Mouse (Mus musculus): ENCODE data around the gene Sfxn3.
A peak's percentile ranks its signal among the peaks of the same experiment; 100 is the strongest.
"Not testable (repeated sequence)": the region's sequence is repeated elsewhere in the genome, so short reads cannot be mapped to it uniquely, and the experiment has no call there.

Sfxn3 gene

DNA sequence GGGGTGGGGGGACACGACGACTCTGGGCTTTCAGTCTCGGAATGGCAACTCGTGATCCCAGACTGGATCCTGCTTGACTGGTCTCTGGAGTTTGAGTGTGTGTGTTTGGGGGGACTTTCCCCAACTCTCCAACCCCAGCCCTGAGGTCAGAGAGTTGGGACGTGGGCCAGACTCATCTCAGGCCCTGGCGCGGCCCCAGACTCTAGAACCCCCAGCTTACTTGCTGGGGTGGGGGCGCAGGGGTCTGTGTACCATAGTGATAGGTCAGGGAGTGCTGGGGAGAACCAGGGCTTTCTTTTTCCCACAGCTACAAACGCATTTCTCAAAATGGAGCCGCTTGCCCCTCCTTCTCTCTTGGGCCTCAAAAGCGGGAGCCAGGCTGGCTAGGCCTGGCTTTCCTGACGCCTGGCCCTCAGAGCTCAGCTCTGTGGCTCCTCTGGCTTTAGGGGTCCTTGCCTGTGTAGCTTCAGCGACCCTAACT is 28.9 kb upstream of the Sfxn3 start:
- DNase-seq (ENCODE audit: low read depth, low spot score), result no peak

DNA sequence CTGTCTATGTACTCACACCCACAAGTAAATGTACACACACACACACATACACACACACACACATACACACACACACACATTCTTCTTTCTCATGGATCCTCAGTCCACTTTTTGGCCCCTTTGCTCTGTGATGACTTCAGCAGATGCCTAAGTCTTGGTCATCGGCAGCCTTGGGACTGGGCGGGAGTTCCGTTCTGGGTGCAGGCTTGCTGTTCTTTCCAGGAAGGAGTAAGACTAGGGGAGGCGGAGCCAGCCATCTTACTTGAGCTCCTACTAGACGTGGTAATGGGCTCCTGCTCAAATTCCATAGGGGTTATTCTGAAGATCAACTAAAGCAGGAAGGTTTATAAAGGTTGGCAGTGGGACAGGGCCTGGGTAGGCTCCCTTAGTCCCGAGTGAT is 27.0 kb upstream of the Sfxn3 start:
- no peak for DNase-seq (ENCODE audit: low read depth, low spot score)

DNA sequence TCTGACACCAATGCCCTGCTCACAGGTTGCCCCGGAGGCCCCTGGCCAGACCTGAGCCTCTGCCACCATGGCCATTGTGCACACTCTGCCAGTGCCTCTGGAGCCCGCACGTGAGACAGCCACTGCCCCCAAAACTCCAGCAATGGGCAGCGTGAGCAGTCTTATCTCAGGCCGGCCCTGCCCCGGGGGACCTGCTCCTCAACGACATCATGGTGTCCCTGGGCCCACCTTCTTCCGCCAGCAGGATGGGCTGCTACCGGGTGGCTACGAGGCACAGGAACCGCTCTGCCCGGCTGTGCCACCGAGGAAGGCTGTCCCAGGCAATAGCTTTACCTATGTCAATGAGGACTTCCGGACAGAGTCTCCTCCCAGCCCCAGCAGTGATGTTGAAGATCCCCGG is 25.9 kb upstream of the Sfxn3 start:
- no peak for DNase-seq (ENCODE audit: low read depth, low spot score)

DNA sequence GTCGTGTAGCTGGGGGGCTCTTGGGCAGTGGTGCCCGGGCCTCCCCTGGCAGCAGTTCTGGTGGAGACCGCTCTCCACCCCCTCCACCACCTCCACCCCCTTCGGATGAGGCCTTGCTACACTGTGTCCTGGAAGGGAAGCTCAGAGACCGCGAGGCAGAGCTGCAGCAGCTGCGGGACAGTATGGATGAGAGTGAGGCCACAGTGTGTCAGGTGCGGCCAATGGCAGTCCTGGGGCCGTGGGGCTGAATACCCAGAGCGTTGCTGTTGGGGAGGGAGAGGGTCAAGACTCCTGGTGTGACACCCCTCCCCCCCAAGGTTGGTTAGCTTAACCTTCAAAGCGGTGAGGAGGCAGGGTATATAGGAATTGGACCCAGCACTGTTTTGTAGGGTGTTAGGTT is 23.3 kb upstream of the Sfxn3 start:
- DNase-seq (ENCODE audit: low read depth, low spot score), result no peak

DNA sequence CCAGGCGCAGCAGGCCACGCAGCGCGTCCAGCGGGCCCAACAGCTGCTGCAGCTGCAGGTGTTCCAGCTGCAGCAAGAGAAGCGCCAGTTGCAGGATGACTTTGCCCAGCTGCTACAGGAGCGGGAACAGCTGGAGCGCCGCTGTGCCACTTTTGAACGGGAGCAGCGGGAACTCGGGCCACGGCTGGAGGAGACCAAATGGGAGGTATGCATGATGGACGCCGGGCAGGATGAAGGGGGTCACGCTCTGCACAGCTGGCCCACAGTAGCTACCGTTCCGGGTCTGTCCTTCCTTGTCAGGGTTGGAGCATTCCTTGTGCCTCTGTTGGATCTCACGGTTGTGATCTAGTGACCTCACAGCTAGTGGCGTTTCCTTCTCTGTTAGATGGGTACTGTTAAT is 22.5 kb upstream of the Sfxn3 start:
- no peak for DNase-seq (ENCODE audit: low read depth, low spot score)

DNA sequence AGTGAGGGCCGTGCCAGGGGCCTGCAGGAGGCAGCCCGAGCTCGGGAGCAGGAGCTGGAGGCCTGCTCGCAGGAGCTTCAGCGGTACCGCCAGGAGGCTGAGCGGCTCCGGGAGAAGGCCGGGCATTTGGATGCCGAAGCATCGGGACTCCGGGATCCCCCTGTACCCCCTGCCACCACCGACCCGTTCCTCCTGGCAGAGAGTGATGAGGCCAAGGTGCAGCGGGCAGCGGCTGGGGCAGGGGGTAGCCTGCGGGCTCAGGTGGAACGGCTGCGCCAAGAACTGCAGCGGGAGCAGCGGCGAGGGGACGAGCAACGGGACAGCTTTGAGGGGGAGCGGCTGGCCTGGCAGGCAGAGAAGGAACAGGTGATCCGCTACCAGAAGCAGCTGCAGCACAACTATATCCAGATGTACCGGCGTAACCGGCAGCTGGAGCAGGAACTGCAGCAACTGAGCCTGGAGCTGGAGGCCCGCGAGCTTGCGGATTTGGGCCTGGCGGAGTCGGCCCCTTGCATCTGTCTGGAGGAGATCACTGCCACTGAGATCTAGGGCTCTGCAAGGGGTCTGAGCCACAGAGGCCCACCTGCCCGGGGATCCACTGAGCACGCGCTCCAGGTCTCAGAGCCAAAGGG is 21.2 kb upstream of the Sfxn3 start:
- DNase-seq (ENCODE audit: low read depth, low spot score), result no peak

DNA sequence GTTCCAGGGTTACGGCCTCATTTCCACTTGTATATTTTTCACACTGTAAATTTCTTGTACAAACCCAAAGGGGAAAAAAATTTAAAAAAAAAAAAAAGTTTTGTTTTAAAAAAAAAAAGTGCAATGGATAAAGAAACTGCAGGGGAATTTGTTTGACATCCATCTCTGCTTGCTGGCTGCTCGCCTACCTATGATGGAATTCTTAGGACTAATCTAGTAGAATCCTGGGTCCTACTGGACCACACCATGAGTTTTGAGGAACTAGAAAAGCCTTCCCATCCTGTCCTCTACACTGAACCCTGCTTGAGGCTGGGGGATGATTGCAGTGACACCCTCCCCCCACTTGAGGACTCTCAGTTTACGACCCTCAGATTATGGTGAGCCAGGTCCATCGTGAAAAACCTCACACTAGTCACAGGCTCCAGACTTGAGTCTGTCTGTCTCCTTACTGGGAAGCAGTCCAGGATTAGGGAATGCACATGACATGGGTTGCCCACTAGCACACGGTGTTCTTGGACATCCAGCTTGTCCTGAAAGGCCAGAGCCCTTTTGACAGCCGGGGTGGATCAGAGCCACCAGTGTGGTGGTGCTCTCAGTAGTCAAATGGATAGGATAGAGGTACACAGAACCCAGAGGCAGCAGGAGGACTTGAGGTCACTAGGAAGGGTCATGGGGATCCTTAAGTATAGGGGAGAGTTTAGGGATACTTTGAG is 20.2 kb upstream of the Sfxn3 start:
- DNase-seq (ENCODE audit: low read depth, low spot score), result no peak

DNA sequence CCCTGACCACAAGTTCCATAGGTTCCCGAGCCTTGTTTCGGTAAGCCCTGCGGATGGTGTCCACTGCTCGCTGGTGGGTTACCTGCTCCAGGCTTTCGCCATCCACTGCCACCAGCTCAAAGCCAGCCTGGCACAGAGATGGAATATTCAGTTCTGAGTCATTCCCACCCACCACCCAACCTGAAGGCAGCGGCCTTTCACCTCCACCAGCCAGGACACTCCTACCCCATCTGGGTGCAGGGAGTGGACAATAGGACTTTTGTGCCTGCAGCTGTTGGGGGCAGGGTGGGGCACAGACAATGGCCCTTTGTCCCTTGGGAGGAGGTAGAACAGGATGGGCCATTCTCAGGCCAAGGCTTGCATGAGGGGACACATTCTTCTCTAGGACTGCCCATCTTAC is 19.5 kb upstream of the Sfxn3 start:
- DNase-seq (ENCODE audit: low read depth, low spot score), result no peak

DNA sequence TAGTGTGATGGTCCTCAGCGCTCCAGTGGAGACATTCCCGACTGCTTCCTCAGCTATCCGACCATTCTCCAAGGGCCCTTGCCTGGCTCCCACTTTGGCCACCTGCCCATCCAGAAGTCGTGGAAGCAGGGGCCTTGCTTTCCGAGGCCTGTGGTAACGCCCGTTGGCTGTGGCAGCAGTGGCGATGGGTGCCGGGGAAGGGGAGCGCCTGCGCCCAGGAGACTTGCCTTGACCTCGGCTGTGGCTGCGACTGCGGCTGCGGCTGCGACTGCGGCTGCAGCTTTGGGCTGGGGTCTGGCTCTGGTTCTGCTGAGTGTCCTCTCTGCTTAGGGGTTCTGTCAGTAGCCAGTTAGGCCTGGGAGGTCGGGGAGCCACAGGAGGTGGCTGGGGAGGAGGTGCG is 18.6 kb upstream of the Sfxn3 start:
- no peak for DNase-seq (ENCODE audit: low read depth, low spot score)

DNA sequence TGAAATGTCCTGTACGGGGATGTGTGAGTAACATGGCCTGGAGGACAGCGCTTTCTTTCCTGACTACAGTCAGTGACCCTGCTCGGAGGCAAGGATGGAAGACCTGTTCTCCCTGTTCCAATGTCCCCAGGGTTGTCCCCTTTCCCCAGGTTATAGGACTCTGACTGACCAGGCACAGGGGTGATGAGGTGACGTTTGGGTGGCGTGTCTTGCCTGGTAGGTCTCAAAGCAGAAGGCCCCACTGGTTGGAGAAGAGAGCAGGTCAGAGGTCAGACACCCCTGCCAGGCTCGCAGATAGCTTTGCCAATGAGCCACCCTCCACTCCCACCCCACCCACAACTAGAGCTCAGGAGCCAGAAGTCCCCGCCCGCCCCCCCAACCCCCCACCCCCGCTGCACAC is 17.7 kb upstream of the Sfxn3 start:
- no peak for DNase-seq (ENCODE audit: low read depth, low spot score)

DNA sequence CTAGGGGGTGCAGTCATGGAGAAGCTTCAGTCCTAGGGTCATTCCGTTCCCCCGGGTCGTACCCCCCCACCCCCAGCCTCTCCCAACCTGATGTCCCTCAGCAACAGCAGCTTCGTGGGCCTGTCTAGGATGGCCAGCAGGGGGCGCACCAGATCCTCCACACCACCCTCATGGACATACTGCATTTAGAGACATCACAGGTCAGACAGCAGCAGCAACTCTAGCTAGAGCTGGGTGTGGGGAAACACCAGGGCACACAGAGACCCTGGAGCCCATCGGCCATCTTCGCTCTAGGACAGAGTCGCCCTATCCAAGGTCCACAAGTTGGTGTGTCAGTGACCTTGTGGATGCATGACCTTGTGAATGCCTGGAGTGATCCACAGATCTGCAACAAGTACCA is 17.2 kb upstream of the Sfxn3 start:
- peak; percentile 71 for DNase-seq (ENCODE audit: low read depth, low spot score)

DNA sequence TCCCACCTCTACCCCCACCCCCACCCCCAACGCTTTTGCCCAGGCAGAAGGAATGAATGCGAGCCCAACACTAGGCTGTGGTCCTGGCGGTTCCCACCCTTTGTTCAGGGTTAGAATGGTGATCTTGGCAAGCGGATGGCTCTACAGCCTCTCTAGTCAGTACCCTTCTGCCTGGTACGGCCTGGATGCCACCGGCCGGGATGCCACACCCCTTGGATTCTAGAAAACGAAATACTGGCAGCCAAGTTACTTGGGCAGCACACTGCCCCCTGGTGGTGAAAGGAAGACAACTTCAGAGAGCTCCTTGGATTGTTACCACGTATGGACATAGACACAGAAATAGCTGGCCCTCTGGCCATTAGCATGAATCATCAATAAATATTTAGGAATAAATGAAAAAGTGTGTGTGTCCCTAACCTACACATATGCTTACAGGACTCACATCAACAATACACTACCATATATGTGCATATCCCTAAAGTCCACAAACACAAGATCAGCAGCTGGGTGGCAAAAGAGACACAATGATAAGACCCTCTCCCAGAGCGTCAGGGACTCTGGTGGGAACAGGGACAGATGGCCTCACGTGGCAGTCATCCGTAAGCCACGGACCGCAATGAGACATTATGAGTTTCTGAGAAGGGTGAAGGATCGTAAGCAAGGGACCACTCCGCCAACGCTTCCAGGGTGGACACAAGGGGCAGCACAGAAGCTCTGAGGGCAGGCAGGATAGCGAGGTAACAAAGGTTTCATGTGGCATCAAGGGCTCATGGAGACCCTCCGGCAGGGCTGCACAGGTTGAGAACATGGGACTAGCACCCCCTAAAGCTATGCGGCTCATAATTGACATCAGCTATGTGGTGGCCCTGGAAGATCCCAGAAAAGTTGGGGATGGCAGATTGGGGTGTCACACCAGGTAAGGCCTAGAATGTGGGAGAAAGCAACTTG is 16.3 kb upstream of the Sfxn3 start:
- peak; percentile 92 for DNase-seq (ENCODE audit: low read depth, low spot score)

DNA sequence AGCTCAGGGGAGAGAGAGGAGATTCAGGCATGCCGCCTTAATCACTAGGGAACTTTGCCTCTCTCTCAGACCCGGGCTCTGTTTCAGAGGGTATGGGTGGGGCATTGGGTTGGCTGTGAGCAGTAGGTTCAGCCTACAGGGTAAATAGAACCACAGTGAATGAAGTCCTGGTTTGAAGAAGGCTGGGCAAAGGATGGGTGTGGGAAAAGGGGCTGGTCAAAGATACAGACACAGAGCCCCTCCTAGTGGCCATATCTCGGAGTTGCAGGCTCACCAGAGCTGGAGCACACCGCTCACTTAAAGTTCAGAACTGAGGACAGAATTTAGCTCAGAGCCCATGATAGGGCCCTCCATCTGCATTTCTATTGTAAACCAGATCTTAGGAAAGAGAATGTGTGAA is 15.5 kb upstream of the Sfxn3 start:
- DNase-seq (ENCODE audit: low read depth, low spot score), result peak; percentile 85

DNA sequence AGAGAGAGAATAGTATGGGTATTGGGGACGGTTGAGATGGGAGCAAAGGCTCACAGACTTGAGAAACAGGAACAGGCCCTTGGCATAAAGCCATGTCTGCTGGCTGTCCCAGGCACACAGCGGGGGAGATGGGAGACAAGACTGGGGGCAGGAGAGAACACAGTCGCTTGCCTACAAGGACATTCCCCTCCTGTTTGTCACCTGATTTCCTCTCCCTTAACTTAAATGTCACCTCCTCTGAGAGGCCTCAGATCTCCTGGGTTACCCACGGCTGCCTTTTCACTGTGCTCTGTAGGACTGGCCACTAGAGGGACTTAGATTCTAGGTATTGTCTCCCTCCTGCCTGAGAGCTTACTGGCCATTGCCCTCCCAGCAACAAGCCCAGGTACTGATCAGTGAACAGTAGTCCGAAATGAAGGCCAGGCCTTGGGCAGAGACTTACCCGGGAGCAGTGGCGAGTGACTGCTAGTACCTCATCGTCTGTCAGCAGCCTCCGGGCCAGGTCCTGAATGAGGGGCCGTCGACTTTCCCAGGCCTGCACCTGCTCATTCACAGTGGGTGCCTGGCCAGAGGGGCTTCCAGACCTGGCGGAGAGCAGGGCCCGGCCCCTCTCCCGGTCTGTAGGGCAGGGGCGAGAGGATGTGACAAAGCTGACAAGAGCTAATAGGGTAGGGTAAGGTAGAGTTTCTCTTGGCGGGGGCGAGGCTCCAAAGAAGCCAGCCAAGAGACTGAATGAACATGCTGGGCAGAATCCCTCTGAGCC is 14.6 kb upstream of the Sfxn3 start:
- no peak for DNase-seq (ENCODE audit: low read depth, low spot score)

DNA sequence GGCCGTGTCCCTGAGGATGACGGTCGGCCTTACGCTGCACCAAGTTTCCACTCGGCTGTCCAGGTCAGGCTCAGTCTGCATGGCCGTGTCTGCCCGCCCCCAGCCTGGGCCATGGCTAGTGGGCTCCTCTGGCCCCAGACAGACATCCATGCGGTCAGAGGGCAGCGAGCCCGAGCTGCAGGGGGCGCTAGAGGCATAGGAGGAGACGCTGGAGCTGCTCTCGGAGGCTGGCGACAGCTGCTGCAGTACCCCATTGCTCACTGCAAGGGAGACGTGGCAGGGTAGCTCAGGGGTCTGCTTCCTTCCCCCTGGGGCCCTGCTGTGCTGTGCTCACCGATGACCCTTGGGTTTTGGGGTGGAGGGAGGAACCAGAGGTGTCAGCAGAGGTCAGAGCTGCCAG is 10.4 kb upstream of the Sfxn3 start:
- no peak for DNase-seq (ENCODE audit: low read depth, low spot score)

DNA sequence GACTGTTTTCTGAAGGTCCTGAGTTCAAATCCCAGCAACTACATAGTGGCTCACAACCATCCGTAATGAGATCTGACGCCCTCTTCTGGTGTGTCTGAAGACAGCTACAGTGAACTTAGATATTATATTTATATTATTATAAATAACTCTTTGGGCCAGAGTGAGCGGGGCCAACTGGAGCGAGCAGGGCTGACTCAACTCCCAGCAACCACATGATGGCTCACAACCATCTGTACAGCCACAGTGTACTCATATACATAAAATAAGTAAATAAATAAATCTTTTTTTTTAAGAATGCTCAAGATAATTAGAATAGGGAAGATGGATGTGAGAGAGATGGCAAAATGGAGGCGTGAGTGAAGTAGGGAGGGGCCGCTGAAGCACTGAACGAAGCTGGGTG is 9.1 kb upstream of the Sfxn3 start:
- not testable (repeated sequence) for DNase-seq (ENCODE audit: low read depth, low spot score)

DNA sequence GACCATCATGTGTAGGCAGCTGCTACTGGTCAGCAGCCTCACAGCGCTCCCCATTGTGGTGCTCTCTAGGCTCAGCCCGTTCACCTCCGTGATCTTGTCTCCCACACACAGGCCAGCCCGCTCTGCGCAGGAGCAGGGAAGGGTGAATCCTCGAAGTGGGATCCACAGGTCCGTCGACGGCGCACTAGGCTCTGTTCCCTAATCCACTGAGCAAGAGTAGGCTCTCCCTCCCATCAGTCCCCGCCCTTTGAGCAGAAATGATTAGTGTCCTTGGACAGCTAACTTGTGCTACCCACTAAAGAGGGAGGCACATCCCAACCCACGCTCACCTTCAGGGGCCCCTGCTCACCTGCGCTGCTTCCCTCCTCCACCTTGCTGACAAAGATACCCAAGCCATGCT is 7.1 kb upstream of the Sfxn3 start:
- no peak for DNase-seq (ENCODE audit: low read depth, low spot score)

DNA sequence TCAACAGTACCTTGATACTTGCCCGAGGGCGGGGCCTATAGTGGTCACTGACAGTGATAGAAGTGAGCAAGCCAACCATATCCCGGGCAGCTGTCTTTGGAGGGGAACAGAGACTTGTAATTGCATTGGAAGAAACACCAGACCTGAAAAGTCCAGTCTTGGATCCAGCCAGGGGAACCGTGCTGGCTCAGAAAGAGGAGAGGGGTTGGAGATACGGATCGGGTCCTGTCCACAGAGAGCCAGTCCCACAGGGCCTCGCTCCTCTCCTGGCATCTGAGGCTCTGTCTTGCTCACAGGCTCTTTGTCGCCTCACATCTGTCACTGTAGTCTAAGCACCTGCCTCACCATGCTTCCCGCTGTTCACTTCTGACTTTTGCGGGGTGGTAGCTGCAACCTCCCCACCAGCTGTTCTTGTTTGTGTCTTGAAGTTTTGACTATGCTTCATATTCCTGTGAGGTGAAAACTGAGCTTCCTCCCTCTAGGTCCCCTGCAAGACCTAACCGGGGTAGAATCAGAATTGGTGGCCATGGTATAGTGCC is 2.8 kb upstream of the Sfxn3 start:
- no peak for DNase-seq (ENCODE audit: low read depth, low spot score)

DNA sequence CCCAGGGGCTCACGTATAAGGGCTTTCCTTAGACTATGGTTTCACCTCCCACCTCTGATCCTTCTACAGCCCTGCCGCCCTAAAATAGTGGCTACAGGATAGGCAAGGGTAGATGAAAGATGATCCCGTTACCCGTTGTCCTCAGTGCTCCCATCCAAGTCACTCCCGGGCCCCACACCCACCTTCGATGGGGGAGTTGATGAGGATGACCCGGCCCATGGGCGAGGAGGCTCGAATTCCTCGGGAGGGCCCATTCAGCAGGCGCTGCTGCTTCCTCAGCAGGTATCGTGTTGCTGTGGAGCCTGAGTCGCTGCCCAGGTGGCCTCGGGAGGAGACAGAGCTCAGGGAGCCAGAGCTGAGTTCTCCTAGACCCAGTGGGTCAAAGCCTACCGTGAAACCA is 2.1 kb upstream of the Sfxn3 start:
- DNase-seq (ENCODE audit: low read depth, low spot score), result no peak

DNA sequence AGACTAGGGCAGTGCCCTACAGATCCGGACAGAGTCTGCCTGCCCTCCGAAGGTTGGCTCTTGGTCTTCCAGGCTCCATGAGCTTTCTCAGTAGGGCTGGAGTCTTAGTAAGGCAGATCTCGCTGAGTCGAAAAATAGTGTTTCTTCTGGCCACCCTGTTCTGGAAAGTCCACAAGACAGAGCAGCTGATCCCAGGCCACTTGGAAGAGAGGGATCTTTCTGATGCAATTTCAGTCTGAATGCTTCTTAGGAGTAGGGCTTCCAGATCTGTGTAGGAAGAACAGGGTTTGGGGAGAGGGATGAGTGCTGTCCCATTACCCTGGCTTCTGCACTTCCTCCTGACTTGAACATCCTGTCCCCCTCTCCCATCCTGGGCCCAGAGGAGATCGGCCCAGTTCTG is 1.7 kb upstream of the Sfxn3 start, which contains the start of gene Pdzd7:
Pdzd7 (minus strand) TSS at position 67 of the 400 bp plus-strand sequence.
- no peak for DNase-seq (ENCODE audit: low read depth, low spot score)

All from mesoderm, embryonic 11.5 days (tissue).